Mouse (Mus musculus) CD4-positive, CD25-positive, alpha-beta regulatory T cell, adult 4 months (primary cell): ENCODE measurements around the gene Zmat3. TPM values are rescaled to one million over a fixed set of nuclear protein-coding genes. Genes with fewer than 3 reads are reported as not detected.

Experiments
- polyA plus RNA-seq, 2 experiments: library from polyadenylated mRNA; unstranded; fragments of 100-300 nt; shearing (Covaris generic); gene quantifications; one replicate each; pipeline ENCODE4 v1.2.1; 2017

The Zmat3 gene
- polyA plus RNA-seq, 2 experiments from 2014 or later = 4.4 to 4.7 TPM

Other genes with a start within 250 kb of the Zmat3 start
- 10 to 100 TPM; 14.1 to 23.2 TPM for gene Pik3ca, start 31.7 kb upstream of the Zmat3 start, polyA plus RNA-seq
- under 1 TPM; 0.60 to 0.81 TPM for gene Kcnmb3, start 126.2 kb upstream of the Zmat3 start, polyA plus RNA-seq
- gene Zfp639, start 144.2 kb upstream of the Zmat3 start, polyA plus RNA-seq = 10 to 100 TPM; 27.6 to 28.4 TPM
- gene Mfn1, start 163.5 kb upstream of the Zmat3 start, polyA plus RNA-seq = 10 to 100 TPM; 10.2 to 12.0 TPM